In genomic region chr1:135635323-135636064, GRCm38 (mm10) we compare ENCODE assay signal across 17 mouse cellular contexts. TPM values are rescaled to one million over a fixed set of nuclear protein-coding genes. Genes with fewer than 3 reads are reported as not detected.
DNase-seq lines count a peak whose midpoint lies in the region; ATAC-seq and TF ChIP-seq lines count a peak whose summit lies in the region.
"Had no signal": no experiment of that assay in that cellular context is flagged by ENCODE, and none has a peak within 500 bp of the region (broad histone marks: within the 10 kb centered on the region; RNA-seq: fewer than 3 reads in every experiment).

No protein-coding gene starts in this region.

- H3K27me3 ChIP-seq in midbrain, embryonic 13.5 days, result no peaks in the 10 kb centered on the region
- H3K27me3 ChIP-seq in midbrain, embryonic 15.5 days (replicated peaks), result no peaks in the 10 kb centered on the region
- no peaks in the 10 kb centered on the region for H3K27me3 ChIP-seq in forebrain, postnatal 0 days (ENCODE audit: insufficient read depth, low read length)
- H3K27me3 ChIP-seq: liver, embryonic 13.5 days had no signal

- H3K9ac ChIP-seq in midbrain, embryonic 13.5 days (replicated peaks), result no peak overlapping the region
- no peak overlapping the region for H3K9ac ChIP-seq in midbrain, embryonic 15.5 days
- H3K9ac ChIP-seq in forebrain, postnatal 0 days, result no peak overlapping the region
- H3K9ac ChIP-seq: liver, embryonic 13.5 days had no signal

- TF ChIP-seq CTCF in forebrain, postnatal 0 days (IDR thresholded peaks at IDR 0.05; ENCODE audit: low read depth), result no peak

- intact Hi-C loops in left cerebral cortex, postnatal 4 days (cut with DNase I), result no loop called here

- H3K9me3 ChIP-seq in midbrain, embryonic 13.5 days, result no peaks in the 10 kb centered on the region
- no peaks in the 10 kb centered on the region for H3K9me3 ChIP-seq in midbrain, embryonic 15.5 days
- H3K9me3 ChIP-seq in forebrain, postnatal 0 days (ENCODE audit: low read length), result no peaks in the 10 kb centered on the region
- H3K9me3 ChIP-seq: G1E; liver, embryonic 13.5 days; midbrain, embryonic 10.5 days had no signal

- no peak for DNase-seq in frontal cortex, adult 2 months (ENCODE audit: extremely low spot score in 1 of 2, low spot score in 1 of 2)
- DNase-seq in induced T-regulatory cell, adult 2 months (ENCODE audit: low read depth), result peak; percentile 35
- no peak for DNase-seq in left cerebral cortex, postnatal 4 days
- DNase-seq in cerebellum, postnatal 10 days, result no peak
- DNase-seq in forebrain, postnatal 0 days, result no peak
- DNase-seq: cerebellum, adult 8-10 months; gastrocnemius, postnatal 36 days; kidney, adult 11 months; liver, embryonic 13.5 days had no signal

- 77% methylated on average over 11 of the region's 11 CpGs for WGBS in midbrain, embryonic 13.5 days
- WGBS in midbrain, embryonic 15.5 days, result 75% methylated on average over 11 of the region's 11 CpGs
- 76% methylated on average over 11 of the region's 11 CpGs for WGBS in forebrain, postnatal 0 days

- peak; percentile 12; the same call in 1 of the 2 replicates for ATAC-seq in frontal cortex, adult (ENCODE audit: low TSS enrichment)
- no peak for ATAC-seq in midbrain, embryonic 13.5 days
- no peak for ATAC-seq in midbrain, embryonic 15.5 days (replicated peaks)
- no peak for ATAC-seq in forebrain, postnatal 0 days
- ATAC-seq: lung, postnatal 0 days had no signal

- peak overlapping the region; percentile 45; the same call in 1 of the 2 replicates for H3K27ac ChIP-seq in midbrain, embryonic 13.5 days
- no peak overlapping the region for H3K27ac ChIP-seq in midbrain, embryonic 15.5 days
- H3K27ac ChIP-seq in forebrain, postnatal 0 days (ENCODE audit: low read depth, low read length), result no peak overlapping the region
- H3K27ac ChIP-seq: liver, embryonic 13.5 days had no signal

- H3K4me2 ChIP-seq in midbrain, embryonic 13.5 days (replicated peaks), result no peak overlapping the region
- H3K4me2 ChIP-seq in midbrain, embryonic 15.5 days, result no peak overlapping the region
- H3K4me2 ChIP-seq in forebrain, postnatal 0 days (ENCODE audit: low read depth), result no peak overlapping the region
- H3K4me2 ChIP-seq: heart, embryonic 11.5 days; liver, embryonic 13.5 days had no signal

- H3K4me1 ChIP-seq in midbrain, embryonic 13.5 days (replicated peaks), result peaks cover 35% of the 10 kb centered on the region
- peaks cover 27% of the 10 kb centered on the region for H3K4me1 ChIP-seq in midbrain, embryonic 15.5 days
- H3K4me1 ChIP-seq in forebrain, postnatal 0 days (ENCODE audit: insufficient read depth), result peaks cover 11% of the 10 kb centered on the region

- H3K4me3 ChIP-seq in midbrain, embryonic 13.5 days (replicated peaks), result no peak overlapping the region
- no peak overlapping the region for H3K4me3 ChIP-seq in midbrain, embryonic 15.5 days
- no peak overlapping the region for H3K4me3 ChIP-seq in forebrain, postnatal 0 days (ENCODE audit: low read depth, low read length)
- H3K4me3 ChIP-seq: erythroblast, embryonic 14.5 days; liver, embryonic 13.5 days; midbrain, embryonic 10.5 days had no signal

- H3K36me3 ChIP-seq in midbrain, embryonic 13.5 days, result no peaks in the 10 kb centered on the region
- H3K36me3 ChIP-seq in midbrain, embryonic 15.5 days (replicated peaks), result no peaks in the 10 kb centered on the region
- no peaks in the 10 kb centered on the region for H3K36me3 ChIP-seq in forebrain, postnatal 0 days (ENCODE audit: insufficient read depth)
- H3K36me3 ChIP-seq: G1E; liver, embryonic 13.5 days; midbrain, embryonic 10.5 days had no signal

RNA-seq across cellular contexts. Expression of gene Nav1, which starts 28.4 kb away (rescaled TPM):
- 49.4 and 61.9 TPM in 2 replicates for polyA plus RNA-seq in frontal cortex, adult 2 months (2012; rRNA removed)
- 38.0 and 38.1 TPM in 2 replicates for polyA plus RNA-seq in midbrain, embryonic 13.5 days (2015; fragmentation: Nextera tagmentation; extraction: Ambion mirVana)
- 52.6 and 59.4 TPM in 2 replicates for polyA plus RNA-seq in midbrain, embryonic 15.5 days (2015; fragmentation: Nextera tagmentation; extraction: Ambion mirVana)
- 100 to 1,000 TPM; 232 to 237 TPM for total RNA-seq in left cerebral cortex, postnatal 4 days (2021)
- total RNA-seq in forebrain, postnatal 0 days (2014; rRNA removed), result 67.9 and 85.8 TPM in 2 replicates
- polyA plus RNA-seq in forebrain, postnatal 0 days (2015; fragmentation: Nextera tagmentation; extraction: Ambion mirVana), result 19.7 and 35.5 TPM in 2 replicates
- polyA plus RNA-seq: G1E had no signal
